Mouse (Mus musculus): ENCODE measurements at regions not wholly inside any gene's neighbourhood (a gene's known extent, or its start where the extent isn't known, plus 50 kb on each side); places are given as distances from the start of the nearest gene placed in this dataset.

- Histone ChIP-seq H3K9me3 (replicated peaks; ENCODE audit: insufficient read depth, low read length) (no peaks in the 10 kb centered on the region), H3K9ac (ENCODE audit: control insufficient read depth, low read depth, low read length, poor library complexity, severe bottlenecking) (no peak overlapping the region), H3K4me1 (ENCODE audit: control insufficient read depth in 1 of 2, insufficient read depth in 2 of 2, low read length in 2 of 2) (no peaks in the 10 kb centered on the region), H3K4me3 (ENCODE audit: control insufficient read depth in 1 of 2, insufficient read depth in 1 of 2, low read depth in 2 of 2, low read length in 2 of 2) (no peak overlapping the region), H3K27me3 (ENCODE audit: control insufficient read depth in 1 of 2, insufficient read depth in 2 of 2, low read length in 2 of 2) (no peaks in the 10 kb centered on the region), H3K36me3 (ENCODE audit: control insufficient read depth in 1 of 2, insufficient read depth in 2 of 2, low read length in 2 of 2) (no peaks in the 10 kb centered on the region), H3K79me2 (ENCODE audit: control insufficient read depth, insufficient read depth, low read length, poor library complexity) (no peaks in the 10 kb centered on the region), H3K27ac (ENCODE audit: control insufficient read depth, low read depth, low read length) (no peak overlapping the region)
- TF ChIP-seq CTCF (IDR thresholded peaks at IDR 0.05 in 2 of 3, conservative IDR thresholded peaks at IDR 0.05 in 1 of 3; ENCODE audit: control insufficient read depth in 1 of 3, insufficient read depth in 1 of 3, low read depth in 2 of 3, low read length in 3 of 3, poor library complexity in 1 of 3, severe bottlenecking in 1 of 3) (no peak), EP300 (IDR thresholded peaks at IDR 0.05; ENCODE audit: low read depth in 1 of 2, low read length in 2 of 2) (no peak), USF2 (IDR thresholded peaks at IDR 0.05; ENCODE audit: borderline replicate concordance in 1 of 2, insufficient read depth in 1 of 2, low read depth in 1 of 2, low read length in 2 of 2) (no peak), MAZ (IDR thresholded peaks at IDR 0.05; ENCODE audit: low read depth, low read length) (no peak), BHLHE40 (IDR thresholded peaks at IDR 0.05; ENCODE audit: borderline replicate concordance, low read depth, low read length) (no peak), CHD2 (IDR thresholded peaks at IDR 0.05; ENCODE audit: low read length) (no peak), USF1 (IDR thresholded peaks at IDR 0.05; ENCODE audit: low read depth, low read length) (no peak), RCOR1 (IDR thresholded peaks at IDR 0.05; ENCODE audit: low read depth, low read length) (no peak), ZC3H11A (IDR thresholded peaks at IDR 0.05; ENCODE audit: low read depth, low read length) (no peak)
- no peak for DNase-seq (ENCODE audit: low read depth, low spot score)
These were observed 1042.9 kb downstream of the Robo2 start for GRCm38 (mm10) chr16:73368607-73369233.

GRCm38 (mm10) chr16:73367926-73368325 is 1043.7 kb downstream of the Robo2 start:
- Histone ChIP-seq H3K79me2 (ENCODE audit: control insufficient read depth, insufficient read depth, low read length, poor library complexity) (no peaks in the 10 kb centered on the region), H3K4me3 (ENCODE audit: control insufficient read depth in 1 of 2, insufficient read depth in 1 of 2, low read depth in 2 of 2, low read length in 2 of 2) (no peak overlapping the region), H3K27me3 (ENCODE audit: control insufficient read depth in 1 of 2, insufficient read depth in 2 of 2, low read length in 2 of 2) (no peaks in the 10 kb centered on the region), H3K4me1 (ENCODE audit: control insufficient read depth in 1 of 2, insufficient read depth in 2 of 2, low read length in 2 of 2) (no peaks in the 10 kb centered on the region), H3K9ac (ENCODE audit: control insufficient read depth, low read depth, low read length, poor library complexity, severe bottlenecking) (no peak overlapping the region), H3K27ac (ENCODE audit: control insufficient read depth, low read depth, low read length) (no peak overlapping the region), H3K36me3 (ENCODE audit: control insufficient read depth in 1 of 2, insufficient read depth in 2 of 2, low read length in 2 of 2) (no peaks in the 10 kb centered on the region), H3K9me3 (replicated peaks; ENCODE audit: insufficient read depth, low read length) (no peaks in the 10 kb centered on the region)
- DNase-seq (ENCODE audit: low read depth, low spot score) = no peak
- TF ChIP-seq NRF1 (IDR thresholded peaks at IDR 0.05; ENCODE audit: insufficient read depth, low read depth, low read length, poor library complexity, severe bottlenecking) (no peak), SMC3 (IDR thresholded peaks at IDR 0.05; ENCODE audit: low read depth, low read length) (no peak), MXI1 (IDR thresholded peaks at IDR 0.05; ENCODE audit: low read depth, low read length) (no peak), USF2 (IDR thresholded peaks at IDR 0.05; ENCODE audit: borderline replicate concordance in 1 of 2, insufficient read depth in 1 of 2, low read depth in 1 of 2, low read length in 2 of 2) (no peak)

- H3K4me1 ChIP-seq (ENCODE audit: control insufficient read depth in 1 of 2, insufficient read depth in 2 of 2, low read length in 2 of 2) = no peaks in the 10 kb centered on the region
- no peaks in the 10 kb centered on the region for H3K36me3 ChIP-seq (ENCODE audit: control insufficient read depth in 1 of 2, insufficient read depth in 2 of 2, low read length in 2 of 2)
- no peak overlapping the region for H3K9ac ChIP-seq (ENCODE audit: control insufficient read depth, low read depth, low read length, poor library complexity, severe bottlenecking)
- no peaks in the 10 kb centered on the region for H3K79me2 ChIP-seq (ENCODE audit: control insufficient read depth, insufficient read depth, low read length, poor library complexity)
- no peak overlapping the region for H3K4me3 ChIP-seq (ENCODE audit: control insufficient read depth in 1 of 2, insufficient read depth in 1 of 2, low read depth in 2 of 2, low read length in 2 of 2)
- H3K27me3 ChIP-seq (ENCODE audit: control insufficient read depth in 1 of 2, insufficient read depth in 2 of 2, low read length in 2 of 2) = no peaks in the 10 kb centered on the region
- no peaks in the 10 kb centered on the region for H3K9me3 ChIP-seq (replicated peaks; ENCODE audit: insufficient read depth, low read length)
- H3K27ac ChIP-seq (ENCODE audit: control insufficient read depth, low read depth, low read length) = no peak overlapping the region
- no peak for DNase-seq (ENCODE audit: low read depth, low spot score)
- TF ChIP-seq GABPA (IDR thresholded peaks at IDR 0.05; ENCODE audit: low read depth, low read length) (no peak), SMC3 (IDR thresholded peaks at IDR 0.05; ENCODE audit: low read depth, low read length) (no peak), ELF1 (IDR thresholded peaks at IDR 0.05; ENCODE audit: low read depth, low read length) (no peak), MAZ (IDR thresholded peaks at IDR 0.05; ENCODE audit: low read depth, low read length) (no peak), RCOR1 (IDR thresholded peaks at IDR 0.05; ENCODE audit: low read depth, low read length) (no peak), ZC3H11A (IDR thresholded peaks at IDR 0.05; ENCODE audit: low read depth, low read length) (no peak), CTCF (IDR thresholded peaks at IDR 0.05 in 2 of 3, conservative IDR thresholded peaks at IDR 0.05 in 1 of 3; ENCODE audit: control insufficient read depth in 1 of 3, insufficient read depth in 1 of 3, low read depth in 2 of 3, low read length in 3 of 3, poor library complexity in 1 of 3, severe bottlenecking in 1 of 3) (no peak), TBP (IDR thresholded peaks at IDR 0.05; ENCODE audit: low read depth, low read length) (no peak), ZKSCAN1 (IDR thresholded peaks at IDR 0.05; ENCODE audit: low read depth, low read length) (no peak), RAD21 (IDR thresholded peaks at IDR 0.05; ENCODE audit: low read depth, low read length) (no peak), ZNF384 (IDR thresholded peaks at IDR 0.05; ENCODE audit: low read depth, low read length) (no peak), USF2 (IDR thresholded peaks at IDR 0.05; ENCODE audit: borderline replicate concordance in 1 of 2, insufficient read depth in 1 of 2, low read depth in 1 of 2, low read length in 2 of 2) (no peak), MYC (IDR thresholded peaks at IDR 0.05; ENCODE audit: low read depth, low read length) (no peak), UBTF (IDR thresholded peaks at IDR 0.05; ENCODE audit: borderline replicate concordance, insufficient read depth, low read depth, low read length) (no peak), HCFC1 (IDR thresholded peaks at IDR 0.05; ENCODE audit: low read depth, low read length) (no peak), EP300 (IDR thresholded peaks at IDR 0.05; ENCODE audit: low read depth in 1 of 2, low read length in 2 of 2) (no peak), JUND (IDR thresholded peaks at IDR 0.05; ENCODE audit: low read depth, low read length) (no peak)
These were observed 1044.3 kb downstream of the Robo2 start for GRCm38 (mm10) chr16:73367226-73367840.

All from MEL (cell line).